Comparison of ENCODE assay signal across 21 mouse cellular contexts in genomic region chr14:19719077-19719476, GRCm38 (mm10). TPM values are rescaled to one million over a fixed set of nuclear protein-coding genes. Genes with fewer than 3 reads are reported as not detected.
DNase-seq lines count a peak whose midpoint lies in the region; ATAC-seq and TF ChIP-seq lines count a peak whose summit lies in the region.
"Had no signal": no experiment of that assay in that cellular context is flagged by ENCODE, and none has a peak within 500 bp of the region (broad histone marks: within the 10 kb centered on the region; RNA-seq: fewer than 3 reads in every experiment).

No protein-coding gene starts in this region.

- WGBS in heart, embryonic 12.5 days: 59% methylated on average over 3 of the region's 3 CpGs
- 10% methylated on average over 3 of the region's 3 CpGs for WGBS in midbrain, embryonic 14.5 days
- 14% methylated on average over 3 of the region's 3 CpGs for whole genome bisulfite sequencing in midbrain, postnatal 0 days
- 4% methylated on average over 3 of the region's 3 CpGs for WGBS in forebrain, embryonic 14.5 days
- WGBS in limb, embryonic 10.5 days: 83% methylated on average over 3 of the region's 3 CpGs

- H3K9ac ChIP-seq in heart, embryonic 12.5 days: no peak overlapping the region
- H3K9ac ChIP-seq in midbrain, embryonic 14.5 days (replicated peaks; ENCODE audit: low read length): no peak overlapping the region
- no peak overlapping the region for H3K9ac ChIP-seq in midbrain, postnatal 0 days (replicated peaks; ENCODE audit: low read length, poor library complexity, severe bottlenecking)
- no peak overlapping the region for H3K9ac ChIP-seq in forebrain, embryonic 14.5 days (ENCODE audit: low read length)
- H3K9ac ChIP-seq: heart, embryonic 15.5 days; hindbrain, embryonic 13.5 days had no signal

- no peak for ATAC-seq in heart, embryonic 12.5 days (ENCODE audit: insufficient number of reproducible peaks, low FRiP score)
- ATAC-seq in midbrain, embryonic 14.5 days (ENCODE audit: low FRiP score, low TSS enrichment): no peak
- ATAC-seq in midbrain, postnatal 0 days (ENCODE audit: low FRiP score): no peak
- peak; percentile 33; the same call in 1 of the 2 replicates for ATAC-seq in forebrain, embryonic 14.5 days
- ATAC-seq: activated CD4-positive, CD25-positive, alpha-beta regulatory T cell, adult 4 months; hindbrain, postnatal 0 days; Patski had no signal

- H3K4me1 ChIP-seq in heart, embryonic 12.5 days (replicated peaks): no peaks in the 10 kb centered on the region
- H3K4me1 ChIP-seq in midbrain, embryonic 14.5 days (ENCODE audit: control insufficient read depth, insufficient read depth, low read length): no peaks in the 10 kb centered on the region
- H3K4me1 ChIP-seq in midbrain, postnatal 0 days (ENCODE audit: insufficient read depth, low read length): no peaks in the 10 kb centered on the region
- peaks cover 10% of the 10 kb centered on the region; the same call in 1 of the 2 replicates for H3K4me1 ChIP-seq in forebrain, embryonic 14.5 days (ENCODE audit: control insufficient read depth, insufficient read depth, low read length)
- H3K4me1 ChIP-seq in limb, embryonic 10.5 days: no peaks in the 10 kb centered on the region
- H3K4me1 ChIP-seq: heart, embryonic 10.5 days; heart, embryonic 15.5 days; hindbrain, embryonic 13.5 days had no signal

- DNase-seq in heart, adult 11 months: peak; percentile 42
- peak; percentile 30 for DNase-seq in midbrain, embryonic 14.5 days
- no peak for DNase-seq in midbrain, postnatal 0 days (ENCODE audit: low spot score)
- DNase-seq in forebrain, embryonic 14.5 days (ENCODE audit: low spot score): peak; percentile 48
- DNase-seq in limb, embryonic 10.5 days (ENCODE audit: low spot score): no peak
- no peak for DNase-seq in neural tube, embryonic 10.5 days (ENCODE audit: extremely low spot score, low spot score)
- DNase-seq: adrenal gland, postnatal 14 days; cerebellum, adult 2 months; cerebellum, postnatal 10 days; gastrocnemius, postnatal 36 days; heart, adult 18-20 months; heart, postnatal 14 days had no signal

- no peak overlapping the region for H3K4me2 ChIP-seq in heart, embryonic 12.5 days
- H3K4me2 ChIP-seq in midbrain, embryonic 14.5 days (ENCODE audit: low read length): no peak overlapping the region
- H3K4me2 ChIP-seq in midbrain, postnatal 0 days (ENCODE audit: low read depth, low read length, poor library complexity, severe bottlenecking): no peak overlapping the region
- H3K4me2 ChIP-seq in forebrain, embryonic 14.5 days (ENCODE audit: low read length): no peak overlapping the region
- H3K4me2 ChIP-seq: heart, embryonic 15.5 days; hindbrain, embryonic 13.5 days had no signal

- H3K27ac ChIP-seq in heart, embryonic 12.5 days (ENCODE audit: poor library complexity, severe bottlenecking): no peak overlapping the region
- no peak overlapping the region for H3K27ac ChIP-seq in midbrain, embryonic 14.5 days (replicated peaks; ENCODE audit: low read depth, low read length)
- no peak overlapping the region for H3K27ac ChIP-seq in midbrain, postnatal 0 days (ENCODE audit: low read depth, low read length)
- H3K27ac ChIP-seq in forebrain, embryonic 14.5 days (ENCODE audit: low read depth, low read length): no peak overlapping the region; the same call in 1 of the 2 replicates
- H3K27ac ChIP-seq in limb, embryonic 10.5 days: no peak overlapping the region
- H3K27ac ChIP-seq: heart, embryonic 10.5 days; heart, embryonic 15.5 days; hindbrain, embryonic 13.5 days; hindbrain, postnatal 0 days had no signal

- H3K27me3 ChIP-seq in heart, embryonic 12.5 days (replicated peaks): no peaks in the 10 kb centered on the region
- no peaks in the 10 kb centered on the region for H3K27me3 ChIP-seq in midbrain, embryonic 14.5 days (ENCODE audit: control insufficient read depth, insufficient read depth, low read length)
- no peaks in the 10 kb centered on the region for H3K27me3 ChIP-seq in midbrain, postnatal 0 days (ENCODE audit: insufficient read depth, low read length)
- H3K27me3 ChIP-seq in forebrain, embryonic 14.5 days (replicated peaks; ENCODE audit: control insufficient read depth, insufficient read depth, low read length): no peaks in the 10 kb centered on the region
- H3K27me3 ChIP-seq in limb, embryonic 10.5 days (ENCODE audit: low read depth, poor library complexity, severe bottlenecking): no peaks in the 10 kb centered on the region
- H3K27me3 ChIP-seq: CH12.LX; heart, embryonic 15.5 days; Patski had no signal

- no peak for TF ChIP-seq CTCF in midbrain, postnatal 0 days (IDR thresholded peaks at IDR 0.05)

- no peaks in the 10 kb centered on the region for H3K9me3 ChIP-seq in heart, embryonic 12.5 days (replicated peaks)
- no peaks in the 10 kb centered on the region for H3K9me3 ChIP-seq in midbrain, embryonic 14.5 days (ENCODE audit: control insufficient read depth, low read length)
- H3K9me3 ChIP-seq in midbrain, postnatal 0 days (ENCODE audit: low read length): no peaks in the 10 kb centered on the region
- no peaks in the 10 kb centered on the region for H3K9me3 ChIP-seq in forebrain, embryonic 14.5 days (replicated peaks; ENCODE audit: control insufficient read depth, low read length)
- no peaks in the 10 kb centered on the region for H3K9me3 ChIP-seq in limb, embryonic 10.5 days (replicated peaks)
- H3K9me3 ChIP-seq: heart, embryonic 10.5 days; heart, embryonic 15.5 days; hindbrain, embryonic 13.5 days had no signal

- no peak overlapping the region for H3K4me3 ChIP-seq in heart, embryonic 12.5 days
- H3K4me3 ChIP-seq in midbrain, embryonic 14.5 days (replicated peaks; ENCODE audit: low read depth, low read length): no peak overlapping the region
- H3K4me3 ChIP-seq in midbrain, postnatal 0 days (ENCODE audit: low read depth, low read length): no peak overlapping the region
- no peak overlapping the region for H3K4me3 ChIP-seq in forebrain, embryonic 14.5 days (ENCODE audit: low read depth, low read length)
- no peak overlapping the region for H3K4me3 ChIP-seq in limb, embryonic 10.5 days
- H3K4me3 ChIP-seq: heart, embryonic 10.5 days; heart, embryonic 15.5 days; hindbrain, embryonic 13.5 days had no signal

- H3K36me3 ChIP-seq in heart, embryonic 12.5 days: no peaks in the 10 kb centered on the region
- no peaks in the 10 kb centered on the region for H3K36me3 ChIP-seq in midbrain, embryonic 14.5 days (ENCODE audit: control insufficient read depth, insufficient read depth, low read length)
- no peaks in the 10 kb centered on the region for H3K36me3 ChIP-seq in midbrain, postnatal 0 days (ENCODE audit: insufficient read depth, low read length)
- H3K36me3 ChIP-seq in forebrain, embryonic 14.5 days (ENCODE audit: control insufficient read depth, insufficient read depth, low read length): no peaks in the 10 kb centered on the region
- H3K36me3 ChIP-seq in limb, embryonic 10.5 days: no peaks in the 10 kb centered on the region
- H3K36me3 ChIP-seq: heart, embryonic 10.5 days; heart, embryonic 15.5 days; hindbrain, embryonic 13.5 days had no signal

RNA-seq across cellular contexts. Expression of gene Nid2, which starts 32.0 kb away (rescaled TPM):
- polyA plus RNA-seq in heart, embryonic 12.5 days (2016; fragmentation: Nextera tagmentation; extraction: Ambion mirVana): 204 and 208 TPM in 2 replicates
- 8.5 and 48.3 TPM in 2 replicates for polyA plus RNA-seq in midbrain, embryonic 14.5 days (2014; fragmentation: Nextera tagmentation; extraction: Ambion mirVana)
- total RNA-seq in midbrain, postnatal 0 days (2014; rRNA removed): 35.2 and 39.0 TPM in 2 replicates
- polyA plus RNA-seq in midbrain, postnatal 0 days (2015; fragmentation: Nextera tagmentation; extraction: Ambion mirVana): 18.6 and 21.3 TPM in 2 replicates
- polyA plus RNA-seq in forebrain, embryonic 14.5 days (2014; fragmentation: Nextera tagmentation; extraction: Ambion mirVana): 30.9 and 37.4 TPM in 2 replicates
- polyA plus RNA-seq in limb, embryonic 10.5 days (2016; fragmentation: Nextera tagmentation; extraction: Ambion mirVana): 98.5 TPM in 2 replicates
- total RNA-seq: hematopoietic stem cell, adult 5-6 weeks had no signal

Comparison
In these comparisons a context has a peak if more than half of its experiments do, and no peak if none do; other contexts are left out.
1. DNase-seq: peak in heart, adult 11 months (single experiment), midbrain, embryonic 14.5 days (single experiment) and forebrain, embryonic 14.5 days (single experiment); none in midbrain, postnatal 0 days (single experiment), limb, embryonic 10.5 days (single experiment) and neural tube, embryonic 10.5 days (single experiment).